Mouse (Mus musculus): Measurements from ENCODE around the gene Csad. TPM values are rescaled to one million over a fixed set of nuclear protein-coding genes. Genes with fewer than 3 reads are reported as not detected.

The Csad gene
- polyA plus RNA-seq, 1 experiment = 77.6 TPM

GRCm38 (mm10) chr15:102203835-102204381 is 616 bp downstream of the Csad start:
- Histone ChIP-seq H3K4me1 (replicated peaks; ENCODE audit: control insufficient read depth, insufficient read depth, low read length) (peaks cover 32% of the 10 kb centered on the region), H3K27ac (ENCODE audit: control insufficient read depth, insufficient read depth, low read length) (peak overlapping the region; percentile 87), H3K27me3 (ENCODE audit: control insufficient read depth, insufficient read depth, low read length) (no peaks in the 10 kb centered on the region), H3K36me3 (ENCODE audit: control insufficient read depth, insufficient read depth, low read length) (peaks cover 18% of the 10 kb centered on the region), H3K4me3 (ENCODE audit: control insufficient read depth, insufficient read depth, low read length) (peak overlapping the region; percentile 95)
- peak; percentile 73 for DNase-seq
- TF ChIP-seq POLR2A (IDR thresholded peaks at IDR 0.05; ENCODE audit: control insufficient read depth, extremely low read depth, insufficient read depth, low read length, poor library complexity) = no peak
- 0 out of 2 replicates have a peak, but pooled peaks have one; percentile 25 for TF ChIP-seq CTCF (IDR thresholded peaks at IDR 0.05; ENCODE audit: borderline replicate concordance, control insufficient read depth, extremely low read depth, insufficient read depth, low read length, poor library complexity)
- WGBS = 1% methylated on average over 46 of the region's 72 CpGs

DNA sequence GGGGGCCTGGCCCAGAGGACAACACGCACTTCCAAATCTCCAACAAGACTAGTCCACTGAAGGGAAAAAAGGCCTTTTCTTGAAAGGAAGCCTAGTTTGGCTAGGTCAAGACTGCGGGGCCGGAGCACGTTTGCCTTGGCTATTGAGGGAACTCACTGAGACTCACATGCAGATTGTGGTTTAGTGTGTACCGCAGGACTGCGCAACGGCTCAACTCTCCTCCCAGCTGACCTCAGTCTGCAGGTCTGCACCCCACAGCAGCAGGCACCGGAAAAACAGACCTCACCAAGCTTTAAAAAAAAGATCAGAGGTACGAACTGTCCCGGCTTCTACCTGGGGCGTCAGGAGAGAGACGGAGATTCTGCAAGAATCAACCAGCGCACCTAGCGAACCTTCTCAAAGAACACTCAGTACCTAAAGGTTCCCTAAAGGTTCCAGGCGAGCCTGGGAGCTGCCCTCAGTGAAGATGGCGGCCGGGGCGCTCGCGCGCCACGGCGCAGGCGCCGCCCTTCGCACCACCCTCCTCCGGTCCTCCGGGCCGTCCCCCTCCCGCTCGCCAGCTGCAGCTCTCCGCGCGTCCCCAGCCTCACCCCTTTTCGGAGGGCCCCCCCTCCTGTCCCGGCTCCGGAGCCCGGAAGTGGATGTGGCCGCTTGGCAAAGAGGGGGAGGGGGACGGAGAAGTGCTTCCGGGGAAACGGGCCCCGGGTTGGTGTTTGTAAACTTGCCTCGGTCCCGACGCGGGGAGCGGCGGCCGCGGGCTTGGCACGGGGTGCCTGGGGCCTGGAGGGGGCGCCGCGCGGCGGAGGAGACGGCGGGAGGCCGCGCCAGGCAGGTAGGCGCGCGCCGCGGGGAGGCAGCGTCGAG is 1.3 kb downstream of the Csad start, which contains the start of gene Zfp740:
Gene Zfp740 (plus strand): TSS at position 279 of the 864 bp plus-strand sequence.
- peak; percentile 97 for DNase-seq
- Histone ChIP-seq H3K4me3 (ENCODE audit: control insufficient read depth, insufficient read depth, low read length) (peak within 1 kb of the TSS; percentile 95), H3K27ac (ENCODE audit: control insufficient read depth, insufficient read depth, low read length) (peak within 1 kb of the TSS; percentile 98), H3K36me3 (ENCODE audit: control insufficient read depth, insufficient read depth, low read length) (peaks cover 11% of the 10 kb centered on the region), H3K4me1 (replicated peaks; ENCODE audit: control insufficient read depth, insufficient read depth, low read length) (peaks cover 29% of the 10 kb centered on the region), H3K27me3 (ENCODE audit: control insufficient read depth, insufficient read depth, low read length) (no peaks in the 10 kb centered on the region)
- WGBS = under 1% methylated on average over 68 of the region's 68 CpGs
- TF ChIP-seq CTCF (IDR thresholded peaks at IDR 0.05; ENCODE audit: borderline replicate concordance, control insufficient read depth, extremely low read depth, insufficient read depth, low read length, poor library complexity) (peak; percentile 55; the same call in 1 of the 2 replicates), POLR2A (IDR thresholded peaks at IDR 0.05; ENCODE audit: control insufficient read depth, extremely low read depth, insufficient read depth, low read length, poor library complexity) (peak; percentile 70)

- TF ChIP-seq CTCF (IDR thresholded peaks at IDR 0.05; ENCODE audit: borderline replicate concordance, control insufficient read depth, extremely low read depth, insufficient read depth, low read length, poor library complexity) = no peak
- no peak for TF ChIP-seq POLR2A (IDR thresholded peaks at IDR 0.05; ENCODE audit: control insufficient read depth, extremely low read depth, insufficient read depth, low read length, poor library complexity)
- H3K27ac ChIP-seq (ENCODE audit: control insufficient read depth, insufficient read depth, low read length) = no peak overlapping the region
- WGBS = 92% methylated on average over 4 of the region's 4 CpGs
- H3K27me3 ChIP-seq (ENCODE audit: control insufficient read depth, insufficient read depth, low read length) = no peaks in the 10 kb centered on the region
- no peak for DNase-seq
- no peak overlapping the region for H3K4me3 ChIP-seq (ENCODE audit: control insufficient read depth, insufficient read depth, low read length)
- peaks cover 3% of the 10 kb centered on the region for H3K4me1 ChIP-seq (replicated peaks; ENCODE audit: control insufficient read depth, insufficient read depth, low read length)
- no peaks in the 10 kb centered on the region for H3K36me3 ChIP-seq (ENCODE audit: control insufficient read depth, insufficient read depth, low read length)
These were observed 5.7 kb downstream of the Csad start for GRCm38 (mm10) chr15:102198841-102199240.

DNA sequence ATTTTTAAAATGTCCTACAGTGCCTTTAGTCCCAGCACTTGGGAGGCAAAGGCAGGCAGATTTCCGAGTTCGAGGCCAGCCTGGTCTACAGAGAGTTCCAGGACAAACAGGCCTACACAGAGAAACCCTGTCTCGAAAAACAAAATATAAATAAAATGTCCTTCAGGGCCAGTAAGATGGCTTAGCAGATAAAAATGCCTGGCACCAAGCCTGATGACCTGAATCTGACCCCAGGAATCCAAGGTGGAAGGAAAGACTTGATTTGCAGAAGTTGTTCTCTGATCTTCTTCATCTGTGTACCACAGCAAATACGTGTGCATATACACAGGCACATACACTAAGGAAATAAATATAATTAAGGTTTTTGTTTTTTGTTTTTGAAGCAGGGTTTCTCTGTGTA is 9.2 kb downstream of the Csad start:
- no peak for DNase-seq
- no peak for TF ChIP-seq CTCF (IDR thresholded peaks at IDR 0.05; ENCODE audit: borderline replicate concordance, control insufficient read depth, extremely low read depth, insufficient read depth, low read length, poor library complexity)
- no peak for TF ChIP-seq POLR2A (IDR thresholded peaks at IDR 0.05; ENCODE audit: control insufficient read depth, extremely low read depth, insufficient read depth, low read length, poor library complexity)
- WGBS = 90% methylated on average over 4 of the region's 4 CpGs
- H3K27ac ChIP-seq (ENCODE audit: control insufficient read depth, insufficient read depth, low read length) = no peak overlapping the region
- no peaks in the 10 kb centered on the region for H3K27me3 ChIP-seq (ENCODE audit: control insufficient read depth, insufficient read depth, low read length)
- H3K4me3 ChIP-seq (ENCODE audit: control insufficient read depth, insufficient read depth, low read length) = no peak overlapping the region
- no peaks in the 10 kb centered on the region for H3K36me3 ChIP-seq (ENCODE audit: control insufficient read depth, insufficient read depth, low read length)
- H3K4me1 ChIP-seq (replicated peaks; ENCODE audit: control insufficient read depth, insufficient read depth, low read length) = no peaks in the 10 kb centered on the region

DNA sequence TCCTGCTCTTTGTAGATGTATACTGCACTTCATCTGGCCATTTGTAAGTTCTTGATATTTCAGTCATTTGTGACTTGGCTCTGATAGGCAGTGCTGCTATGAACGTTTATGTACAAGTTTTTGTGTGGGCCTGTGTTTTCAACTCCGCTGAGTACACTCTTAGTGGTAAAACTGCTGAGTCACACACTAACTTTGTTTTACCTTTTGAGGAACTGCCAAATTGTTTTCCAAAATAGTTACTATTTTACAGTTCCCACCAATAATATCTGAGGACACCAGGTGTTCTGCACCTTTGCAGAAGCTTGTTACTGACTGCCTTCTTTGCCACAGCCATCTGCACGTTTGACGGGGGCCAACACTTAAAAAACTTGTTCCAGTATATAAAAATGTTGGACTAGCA is 10.1 kb downstream of the Csad start:
- no peaks in the 10 kb centered on the region for H3K36me3 ChIP-seq (ENCODE audit: control insufficient read depth, insufficient read depth, low read length)
- H3K27me3 ChIP-seq (ENCODE audit: control insufficient read depth, insufficient read depth, low read length) = no peaks in the 10 kb centered on the region
- DNase-seq = no peak
- H3K4me3 ChIP-seq (ENCODE audit: control insufficient read depth, insufficient read depth, low read length) = no peak overlapping the region
- no peak overlapping the region for H3K27ac ChIP-seq (ENCODE audit: control insufficient read depth, insufficient read depth, low read length)
- TF ChIP-seq CTCF (IDR thresholded peaks at IDR 0.05; ENCODE audit: borderline replicate concordance, control insufficient read depth, extremely low read depth, insufficient read depth, low read length, poor library complexity) (no peak), POLR2A (IDR thresholded peaks at IDR 0.05; ENCODE audit: control insufficient read depth, extremely low read depth, insufficient read depth, low read length, poor library complexity) (no peak)
- H3K4me1 ChIP-seq (replicated peaks; ENCODE audit: control insufficient read depth, insufficient read depth, low read length) = no peaks in the 10 kb centered on the region
- WGBS = 29% methylated on average over 4 of the region's 4 CpGs

DNA sequence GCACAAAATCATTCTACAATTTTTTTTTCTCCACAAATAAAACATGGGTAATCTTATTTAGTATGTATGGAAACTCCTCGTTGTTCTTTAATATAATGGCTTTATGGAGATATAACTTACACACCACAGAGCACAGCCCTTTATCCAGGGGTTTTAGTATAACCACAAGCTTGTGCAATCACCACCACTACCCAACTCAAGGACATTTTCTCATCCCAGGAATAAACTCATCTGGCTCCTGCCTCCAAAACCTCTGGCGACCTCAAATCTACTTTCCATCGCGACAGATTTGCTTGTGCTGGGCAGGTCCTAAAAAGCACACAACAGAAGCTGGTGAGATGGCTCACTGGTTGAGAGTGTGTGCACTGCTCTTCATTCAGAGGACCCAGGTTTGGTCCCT is 10.9 kb downstream of the Csad start:
- no peak overlapping the region for H3K4me3 ChIP-seq (ENCODE audit: control insufficient read depth, insufficient read depth, low read length)
- no peaks in the 10 kb centered on the region for H3K27me3 ChIP-seq (ENCODE audit: control insufficient read depth, insufficient read depth, low read length)
- H3K4me1 ChIP-seq (replicated peaks; ENCODE audit: control insufficient read depth, insufficient read depth, low read length) = no peaks in the 10 kb centered on the region
- WGBS = 95% methylated on average over 4 of the region's 4 CpGs
- DNase-seq = no peak
- no peak for TF ChIP-seq POLR2A (IDR thresholded peaks at IDR 0.05; ENCODE audit: control insufficient read depth, extremely low read depth, insufficient read depth, low read length, poor library complexity)
- TF ChIP-seq CTCF (IDR thresholded peaks at IDR 0.05; ENCODE audit: borderline replicate concordance, control insufficient read depth, extremely low read depth, insufficient read depth, low read length, poor library complexity) = no peak
- H3K36me3 ChIP-seq (ENCODE audit: control insufficient read depth, insufficient read depth, low read length) = no peaks in the 10 kb centered on the region
- no peak overlapping the region for H3K27ac ChIP-seq (ENCODE audit: control insufficient read depth, insufficient read depth, low read length)

All from thymus, adult 2 months (tissue).